Mouse (Mus musculus): ENCODE measurements around the gene Pecam1. TPM values are rescaled to one million over a fixed set of nuclear protein-coding genes. Genes with fewer than 3 reads are reported as not detected.

Gene Pecam1
- polyA plus RNA-seq, 1 experiment from 2014 or later: 46.8 TPM

GRCm38 (mm10) chr11:106673727-106674611, 76.5 kb downstream of the Pecam1 start:
- Histone ChIP-seq H3K9ac (ENCODE audit: low read depth, low read length) (no peak overlapping the region), H3K27me3 (replicated peaks; ENCODE audit: control insufficient read depth, insufficient read depth, low read length) (no peaks in the 10 kb centered on the region), H3K4me1 (ENCODE audit: control insufficient read depth, insufficient read depth, low read length) (peaks cover 23% of the 10 kb centered on the region), H3K36me3 (ENCODE audit: control insufficient read depth, insufficient read depth, low read length) (no peaks in the 10 kb centered on the region), H3K4me2 (ENCODE audit: low read depth, low read length) (peak overlapping the region; percentile 39; the same call in 1 of the 2 replicates), H3K27ac (replicated peaks; ENCODE audit: low read depth, low read length) (peak overlapping the region; percentile 73; the same call in 1 of the 2 replicates), H3K4me3 (ENCODE audit: low read depth, low read length) (no peak overlapping the region), H3K9me3 (ENCODE audit: control insufficient read depth, low read length) (no peaks in the 10 kb centered on the region)
- no peak for DNase-seq (ENCODE audit: low spot score)
- WGBS: 61% methylated on average over 8 of the region's 8 CpGs
- ATAC-seq (ENCODE audit: low read depth): no peak

- peaks cover 22% of the 10 kb centered on the region for H3K4me1 ChIP-seq (ENCODE audit: control insufficient read depth, insufficient read depth, low read length)
- H3K9me3 ChIP-seq (ENCODE audit: control insufficient read depth, low read length): no peaks in the 10 kb centered on the region
These were observed 77.4 kb downstream of the Pecam1 start for GRCm38 (mm10) chr11:106672919-106673505.

DNA sequence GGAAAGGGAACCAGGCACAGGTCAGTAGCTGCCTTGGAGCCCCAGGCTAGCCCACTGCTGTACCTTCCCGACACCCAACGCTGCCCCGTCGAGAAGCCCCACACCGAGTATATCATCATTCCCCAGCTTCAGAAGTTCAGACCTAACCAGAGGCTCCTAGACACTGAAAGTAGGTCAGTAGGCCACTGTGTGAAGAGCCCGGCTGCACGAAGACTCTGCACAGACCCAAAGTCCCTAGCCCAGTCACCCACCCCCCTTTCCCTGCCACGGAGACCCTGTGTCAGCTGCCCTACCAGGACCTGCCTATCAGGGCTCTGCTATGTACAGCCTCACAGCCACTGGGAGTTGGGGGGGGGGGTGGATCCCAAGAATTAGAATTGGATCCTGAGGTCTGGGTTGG, 78.6 kb downstream of the Pecam1 start:
- DNase-seq (ENCODE audit: low spot score) (no peak), ATAC-seq (ENCODE audit: low read depth) (no peak)
- 90% methylated on average over 8 of the region's 8 CpGs for WGBS
- H3K36me3 ChIP-seq (ENCODE audit: control insufficient read depth, insufficient read depth, low read length): no peaks in the 10 kb centered on the region
- no peak overlapping the region for H3K4me2 ChIP-seq (ENCODE audit: low read depth, low read length)
- no peaks in the 10 kb centered on the region for H3K27me3 ChIP-seq (replicated peaks; ENCODE audit: control insufficient read depth, insufficient read depth, low read length)
- H3K9ac ChIP-seq (ENCODE audit: low read depth, low read length): no peak overlapping the region
- no peak overlapping the region for H3K4me3 ChIP-seq (ENCODE audit: low read depth, low read length)
- peaks cover 18% of the 10 kb centered on the region for H3K4me1 ChIP-seq (ENCODE audit: control insufficient read depth, insufficient read depth, low read length)
- H3K27ac ChIP-seq (replicated peaks; ENCODE audit: low read depth, low read length): no peak overlapping the region
- no peaks in the 10 kb centered on the region for H3K9me3 ChIP-seq (ENCODE audit: control insufficient read depth, low read length)

More at GRCm38 (mm10) chr11:106672919-106673505, 77.4 kb downstream of the Pecam1 start:
- ATAC-seq (ENCODE audit: low read depth) (no peak), DNase-seq (ENCODE audit: low spot score) (no peak)
- Histone ChIP-seq H3K9ac (ENCODE audit: low read depth, low read length) (no peak overlapping the region), H3K4me3 (ENCODE audit: low read depth, low read length) (no peak overlapping the region), H3K36me3 (ENCODE audit: control insufficient read depth, insufficient read depth, low read length) (no peaks in the 10 kb centered on the region), H3K4me2 (ENCODE audit: low read depth, low read length) (no peak overlapping the region), H3K27ac (replicated peaks; ENCODE audit: low read depth, low read length) (no peak overlapping the region), H3K27me3 (replicated peaks; ENCODE audit: control insufficient read depth, insufficient read depth, low read length) (no peaks in the 10 kb centered on the region)
- WGBS: 91% methylated on average over 5 of the region's 5 CpGs

DNA sequence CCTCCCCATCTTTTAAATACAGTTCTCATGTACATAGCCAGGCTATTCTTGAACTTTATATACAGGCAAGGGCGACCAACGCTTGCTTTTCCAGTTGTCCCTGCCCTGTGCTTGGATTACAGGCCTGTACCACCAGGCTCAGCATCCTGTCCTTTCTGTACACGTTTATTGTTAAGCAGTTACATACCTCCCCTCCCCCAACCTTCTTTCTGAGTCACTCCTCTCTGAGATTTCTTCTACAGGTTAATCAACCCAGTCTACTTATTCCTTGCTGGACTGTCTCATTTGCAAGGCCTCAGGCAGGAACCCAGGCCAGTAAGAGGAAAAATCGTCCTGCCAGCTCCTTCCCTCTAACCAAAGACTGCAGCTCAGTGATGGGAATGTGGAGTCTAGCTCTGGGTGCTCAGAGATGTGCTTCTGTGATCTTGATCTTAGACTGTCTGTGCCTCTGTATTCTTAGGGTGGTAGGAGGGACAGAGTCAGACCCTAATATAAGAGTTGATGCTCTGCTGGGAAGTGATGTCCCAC, 79.4 kb downstream of the Pecam1 start:
- H3K27me3 ChIP-seq (replicated peaks; ENCODE audit: control insufficient read depth, insufficient read depth, low read length): no peaks in the 10 kb centered on the region
- DNase-seq (ENCODE audit: low spot score) (no peak), ATAC-seq (ENCODE audit: low read depth) (no peak)
- H3K9me3 ChIP-seq (ENCODE audit: control insufficient read depth, low read length): no peaks in the 10 kb centered on the region
- H3K4me1 ChIP-seq (ENCODE audit: control insufficient read depth, insufficient read depth, low read length): peaks cover 18% of the 10 kb centered on the region
- H3K4me2 ChIP-seq (ENCODE audit: low read depth, low read length): no peak overlapping the region
- no peak overlapping the region for H3K4me3 ChIP-seq (ENCODE audit: low read depth, low read length)
- H3K27ac ChIP-seq (replicated peaks; ENCODE audit: low read depth, low read length): no peak overlapping the region
- H3K36me3 ChIP-seq (ENCODE audit: control insufficient read depth, insufficient read depth, low read length): no peaks in the 10 kb centered on the region
- 60% methylated on average over 4 of the region's 4 CpGs for WGBS
- H3K9ac ChIP-seq (ENCODE audit: low read depth, low read length): no peak overlapping the region

- Histone ChIP-seq H3K27ac (replicated peaks; ENCODE audit: low read depth, low read length) (no peak overlapping the region), H3K27me3 (replicated peaks; ENCODE audit: control insufficient read depth, insufficient read depth, low read length) (no peaks in the 10 kb centered on the region), H3K36me3 (ENCODE audit: control insufficient read depth, insufficient read depth, low read length) (no peaks in the 10 kb centered on the region), H3K9me3 (ENCODE audit: control insufficient read depth, low read length) (no peaks in the 10 kb centered on the region), H3K4me1 (ENCODE audit: control insufficient read depth, insufficient read depth, low read length) (peaks cover 18% of the 10 kb centered on the region), H3K4me2 (ENCODE audit: low read depth, low read length) (no peak overlapping the region), H3K9ac (ENCODE audit: low read depth, low read length) (no peak overlapping the region), H3K4me3 (ENCODE audit: low read depth, low read length) (no peak overlapping the region)
- ATAC-seq (ENCODE audit: low read depth) (no peak), DNase-seq (ENCODE audit: low spot score) (no peak)
- WGBS: 66% methylated on average over 3 of the region's 3 CpGs
These were observed 80.2 kb downstream of the Pecam1 start for GRCm38 (mm10) chr11:106670266-106670665.

GRCm38 (mm10) chr11:106669873-106670173, 80.6 kb downstream of the Pecam1 start:
- peak; percentile 38 for DNase-seq (ENCODE audit: low spot score)
- H3K27ac ChIP-seq (replicated peaks; ENCODE audit: low read depth, low read length): no peak overlapping the region
- peaks cover 14% of the 10 kb centered on the region for H3K4me1 ChIP-seq (ENCODE audit: control insufficient read depth, insufficient read depth, low read length)
- peak; percentile 24; the same call in 1 of the 2 replicates for ATAC-seq (ENCODE audit: low read depth)
- H3K27me3 ChIP-seq (replicated peaks; ENCODE audit: control insufficient read depth, insufficient read depth, low read length): no peaks in the 10 kb centered on the region
- H3K4me3 ChIP-seq (ENCODE audit: low read depth, low read length): no peak overlapping the region
- WGBS: 30% methylated on average over 5 of the region's 9 CpGs
- no peak overlapping the region for H3K9ac ChIP-seq (ENCODE audit: low read depth, low read length)
- no peak overlapping the region for H3K4me2 ChIP-seq (ENCODE audit: low read depth, low read length)
- H3K36me3 ChIP-seq (ENCODE audit: control insufficient read depth, insufficient read depth, low read length): no peaks in the 10 kb centered on the region
- H3K9me3 ChIP-seq (ENCODE audit: control insufficient read depth, low read length): no peaks in the 10 kb centered on the region

DNA sequence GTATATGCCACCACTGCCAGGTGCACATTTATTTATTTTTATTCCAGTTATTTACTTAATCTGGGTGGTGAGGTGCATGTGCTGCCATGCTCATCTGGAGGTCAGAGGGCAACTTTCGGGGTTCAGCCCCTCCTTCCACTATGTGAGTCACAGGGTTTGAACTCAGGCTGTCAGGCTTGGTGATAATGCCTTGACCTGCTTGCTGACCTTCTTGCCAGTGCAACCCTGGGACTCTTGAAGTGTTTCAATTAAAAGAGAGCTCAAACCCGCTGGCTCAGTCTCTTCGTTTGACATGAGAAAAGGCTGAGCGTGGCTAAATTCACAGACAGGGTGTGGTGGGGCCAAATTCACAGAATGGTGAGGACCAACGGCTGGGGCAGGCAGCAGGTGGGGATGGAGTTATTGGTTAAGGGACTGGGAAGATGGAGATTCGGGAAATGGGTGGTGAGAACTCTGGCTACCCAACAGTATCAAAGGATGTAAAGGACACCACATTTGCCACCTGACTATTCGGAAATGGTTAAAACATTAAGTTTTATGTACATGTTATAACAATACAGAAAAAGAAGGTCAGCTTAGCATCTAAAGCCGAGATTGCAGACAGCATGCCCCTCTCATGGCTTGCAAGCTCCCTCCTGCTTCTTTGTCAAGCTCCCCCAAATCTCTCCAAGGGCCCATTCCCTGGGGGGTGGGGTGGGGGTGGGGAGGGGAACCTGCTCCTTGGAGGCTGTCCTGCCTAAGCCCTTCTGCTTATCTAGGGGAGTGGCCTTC, 81.1 kb downstream of the Pecam1 start:
- H3K4me3 ChIP-seq (ENCODE audit: low read depth, low read length): no peak overlapping the region
- no peaks in the 10 kb centered on the region for H3K27me3 ChIP-seq (replicated peaks; ENCODE audit: control insufficient read depth, insufficient read depth, low read length)
- WGBS: 38% methylated on average over 8 of the region's 8 CpGs
- H3K4me2 ChIP-seq (ENCODE audit: low read depth, low read length): no peak overlapping the region
- H3K4me1 ChIP-seq (ENCODE audit: control insufficient read depth, insufficient read depth, low read length): peaks cover 8% of the 10 kb centered on the region
- H3K9me3 ChIP-seq (ENCODE audit: control insufficient read depth, low read length): no peaks in the 10 kb centered on the region
- H3K9ac ChIP-seq (ENCODE audit: low read depth, low read length): no peak overlapping the region
- H3K36me3 ChIP-seq (ENCODE audit: control insufficient read depth, insufficient read depth, low read length): no peaks in the 10 kb centered on the region
- DNase-seq (ENCODE audit: low spot score) (no peak), ATAC-seq (ENCODE audit: low read depth) (peak; percentile 30; the same call in 1 of the 2 replicates)
- H3K27ac ChIP-seq (replicated peaks; ENCODE audit: low read depth, low read length): no peak overlapping the region

DNA sequence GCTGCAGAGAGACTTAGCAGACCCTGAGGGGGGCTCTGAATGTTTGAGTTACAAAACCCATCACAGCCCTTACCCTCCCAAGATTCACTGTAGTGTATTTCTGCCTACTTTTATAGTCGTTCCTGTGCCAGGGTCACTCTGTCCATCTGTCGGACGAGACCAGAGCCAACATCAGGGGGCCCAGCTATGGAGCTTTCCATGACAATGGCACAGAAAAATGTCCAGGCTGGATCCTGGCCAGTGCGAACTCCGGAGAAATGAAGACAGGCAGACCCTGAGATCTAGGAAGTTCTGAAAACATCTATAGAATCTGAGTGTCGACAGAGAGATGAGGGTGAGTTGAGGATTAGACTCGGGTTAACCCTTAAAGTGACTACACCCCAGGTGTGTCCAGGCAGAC, 82.1 kb downstream of the Pecam1 start:
- no peak for ATAC-seq (ENCODE audit: low read depth)
- Histone ChIP-seq H3K27me3 (replicated peaks; ENCODE audit: control insufficient read depth, insufficient read depth, low read length) (no peaks in the 10 kb centered on the region), H3K9me3 (ENCODE audit: control insufficient read depth, low read length) (no peaks in the 10 kb centered on the region), H3K36me3 (ENCODE audit: control insufficient read depth, insufficient read depth, low read length) (no peaks in the 10 kb centered on the region), H3K4me1 (ENCODE audit: control insufficient read depth, insufficient read depth, low read length) (0 out of 2 replicates have a peak, but pooled peaks cover 3% of the 10 kb centered on the region), H3K9ac (ENCODE audit: low read depth, low read length) (no peak overlapping the region), H3K4me3 (ENCODE audit: low read depth, low read length) (no peak overlapping the region), H3K27ac (replicated peaks; ENCODE audit: low read depth, low read length) (no peak overlapping the region), H3K4me2 (ENCODE audit: low read depth, low read length) (no peak overlapping the region)
- 62% methylated on average over 7 of the region's 7 CpGs for WGBS
- DNase-seq (ENCODE audit: low spot score): no peak

Data from embryonic facial prominence, embryonic 14.5 days (tissue).